Mouse (Mus musculus) right cerebral cortex, postnatal 36 days (tissue): ENCODE measurements around the gene Btg2.
A peak's percentile ranks its signal among the peaks of the same experiment; 100 is the strongest.

Source experiments
- DNase-seq, 2 experiments: peaks; one replicate each; pipeline ENCODE4 v3.0.0; 2022; ENCODE audit warnings: low spot score in 2 of 2, mixed read lengths in 1 of 2

The Btg2 gene

DNA sequence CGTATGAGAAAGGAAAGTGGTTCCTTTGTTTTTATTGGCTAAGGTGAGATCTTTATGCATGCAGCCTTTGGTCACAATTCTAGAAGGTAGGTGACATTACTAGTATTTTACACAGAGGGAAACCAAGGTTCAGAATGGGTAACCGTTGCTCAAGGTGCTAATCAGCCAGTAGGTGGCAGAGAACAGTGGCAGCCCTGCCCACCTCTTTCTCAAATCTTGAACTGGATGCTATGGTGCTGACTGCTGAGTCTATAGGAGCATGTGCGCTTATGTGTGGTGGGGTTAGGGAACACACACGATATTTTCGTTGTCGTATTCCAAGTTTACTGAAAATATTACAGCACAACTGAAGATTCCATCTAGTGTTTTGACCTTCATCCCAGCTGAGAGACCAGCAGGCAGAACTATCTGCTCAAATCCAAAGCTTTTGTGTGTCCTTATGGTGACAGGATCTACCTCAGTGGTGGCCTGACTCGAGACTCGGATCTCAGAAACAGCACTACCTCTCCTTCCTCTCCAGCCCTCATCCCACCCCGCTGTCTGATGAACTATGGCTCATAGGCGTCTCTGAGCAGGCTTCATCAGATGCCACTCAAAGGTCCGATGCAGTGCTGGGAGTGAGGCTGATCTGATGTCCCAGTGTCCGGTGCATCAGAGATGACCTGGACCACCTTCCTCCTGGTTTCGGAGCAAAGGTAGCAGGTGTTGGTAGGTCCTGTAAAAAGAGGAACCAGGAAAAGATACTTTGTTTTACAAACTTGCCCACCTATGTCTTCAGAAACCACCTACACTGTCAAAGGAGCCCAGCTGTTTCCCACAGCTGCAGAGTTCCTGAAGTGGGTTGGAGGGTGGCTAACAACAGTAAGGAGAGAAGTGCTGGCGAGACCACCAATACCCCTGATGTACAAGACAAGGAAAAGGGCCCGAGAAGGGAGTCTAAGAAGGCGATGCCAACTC is 18.9 kb downstream of the Btg2 start:
- DNase-seq = no peak

DNA sequence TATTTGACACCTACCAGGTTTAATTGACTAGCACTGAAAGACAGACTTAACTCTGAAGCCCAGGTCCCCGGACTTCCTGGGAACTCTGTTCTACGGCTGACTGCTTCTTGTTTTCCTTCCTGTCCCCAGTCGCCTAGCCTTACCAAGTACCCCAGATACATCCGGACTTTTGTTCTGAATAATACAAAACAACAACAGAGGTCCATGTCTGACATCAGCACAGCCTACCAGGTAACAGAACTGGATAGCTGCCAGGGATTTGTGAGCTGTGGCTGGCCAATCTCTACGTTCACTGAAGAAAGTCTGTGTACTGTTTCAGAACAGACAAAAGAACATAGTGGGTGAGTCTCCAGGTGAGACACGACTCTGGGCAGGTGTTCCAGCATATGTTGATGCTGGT is 20.1 kb downstream of the Btg2 start:
- DNase-seq = no peak

DNA sequence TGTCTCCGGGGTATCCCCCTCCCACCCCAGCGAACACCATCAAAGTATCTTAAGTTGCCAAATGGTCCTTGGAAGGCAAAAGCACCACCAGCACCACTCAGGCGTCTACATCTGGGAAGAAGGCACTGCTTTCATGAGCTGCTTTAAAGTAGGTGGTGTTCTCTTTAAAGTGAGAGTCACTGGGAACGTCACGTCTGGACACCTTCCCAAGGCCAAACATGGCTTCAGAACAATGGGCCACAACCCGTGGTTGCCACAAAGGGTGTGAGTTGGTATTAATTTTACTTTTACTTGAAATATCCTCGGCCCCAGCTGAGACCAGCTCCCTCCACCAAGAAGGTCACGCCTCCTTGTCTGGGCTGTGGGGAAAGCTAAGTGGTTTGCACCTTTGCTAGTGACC is 21.2 kb downstream of the Btg2 start:
- no peak for DNase-seq

DNA sequence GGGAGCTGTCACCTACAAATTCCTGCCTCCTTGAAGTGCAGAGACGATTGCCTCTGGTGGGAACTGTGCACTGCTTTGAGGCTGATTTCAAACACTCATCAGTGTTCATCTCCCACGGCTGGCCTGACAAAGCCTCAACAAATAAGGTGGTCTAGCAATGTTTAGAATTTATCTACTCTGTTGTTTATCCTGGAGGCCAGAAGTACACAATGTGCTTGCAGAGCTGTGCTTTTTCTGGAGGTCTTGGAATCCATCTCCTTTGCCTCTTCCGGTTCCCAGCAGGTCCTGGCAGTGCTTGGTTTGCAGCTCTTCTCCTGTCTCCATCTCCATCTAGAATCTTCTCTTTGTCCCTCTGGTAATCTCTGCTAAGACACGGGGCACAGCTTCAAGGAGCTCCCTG is 22.6 kb downstream of the Btg2 start:
- DNase-seq = no peak

DNA sequence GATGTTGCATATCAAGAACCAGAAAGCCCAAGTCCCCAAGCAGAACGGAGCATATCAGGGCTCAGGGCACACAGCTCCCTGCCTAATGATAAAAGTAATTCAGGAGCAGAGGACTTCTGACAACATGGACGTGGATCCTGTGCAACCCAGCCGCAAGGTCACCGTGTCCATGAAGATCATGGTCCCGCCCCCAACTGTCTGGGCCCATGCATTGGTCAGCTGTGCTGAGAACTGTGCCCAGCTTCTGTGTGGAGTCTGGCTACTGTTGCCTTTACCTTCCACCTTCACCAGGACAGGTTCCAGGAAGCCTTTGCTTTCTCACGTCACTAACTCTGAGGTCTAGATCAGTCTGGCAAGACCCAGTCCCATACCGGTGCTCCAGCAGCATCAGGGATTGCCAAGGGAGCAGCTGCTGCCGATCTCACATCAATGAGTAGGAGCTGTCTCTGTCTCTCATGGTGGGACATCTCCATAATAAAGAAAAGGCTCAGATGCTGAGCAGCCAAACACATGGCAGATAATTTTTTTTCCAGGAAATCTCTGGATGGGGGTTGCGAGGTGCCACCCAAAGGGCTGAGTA is 23.2 kb downstream of the Btg2 start:
- no peak for DNase-seq

DNA sequence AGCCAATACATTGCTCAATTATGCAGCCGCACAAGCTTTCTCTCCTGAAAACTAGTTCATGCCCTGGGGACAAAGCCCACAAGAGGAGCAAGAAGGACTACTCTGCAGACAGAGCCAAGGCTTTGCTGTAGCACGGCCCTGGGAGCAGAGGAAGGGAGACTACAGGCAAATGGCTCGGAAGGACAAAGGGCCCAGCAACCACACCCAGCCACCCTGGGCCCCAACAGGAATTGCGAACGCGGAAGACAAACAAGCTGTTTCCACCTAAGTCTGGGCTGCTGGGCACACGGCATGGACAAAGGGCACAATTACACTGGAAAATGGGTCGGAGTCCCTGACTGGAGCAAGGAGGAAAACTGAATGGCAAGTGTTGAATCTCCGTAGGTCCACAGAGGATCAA is 23.9 kb downstream of the Btg2 start:
- DNase-seq = no peak

DNA sequence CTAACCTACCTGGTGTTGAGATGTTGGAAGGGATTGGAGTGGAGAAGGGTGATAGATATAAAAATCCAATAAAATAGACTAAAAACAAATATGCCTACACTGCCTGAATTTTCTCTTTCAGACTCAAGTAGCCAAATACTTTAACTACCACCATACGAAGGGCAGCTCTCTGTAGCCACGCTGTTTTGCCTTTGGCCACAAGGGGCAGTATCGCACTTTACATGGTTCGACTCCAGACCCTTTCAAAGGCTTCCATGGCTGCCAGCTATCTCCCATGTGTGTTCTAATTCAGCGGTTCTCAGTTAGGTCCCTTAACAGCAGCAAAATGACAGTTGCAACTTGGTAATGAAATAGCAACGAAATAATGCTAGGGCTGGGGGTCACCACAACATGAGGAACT is 25.7 kb downstream of the Btg2 start:
- peak; percentile 79 to 82 for DNase-seq

DNA sequence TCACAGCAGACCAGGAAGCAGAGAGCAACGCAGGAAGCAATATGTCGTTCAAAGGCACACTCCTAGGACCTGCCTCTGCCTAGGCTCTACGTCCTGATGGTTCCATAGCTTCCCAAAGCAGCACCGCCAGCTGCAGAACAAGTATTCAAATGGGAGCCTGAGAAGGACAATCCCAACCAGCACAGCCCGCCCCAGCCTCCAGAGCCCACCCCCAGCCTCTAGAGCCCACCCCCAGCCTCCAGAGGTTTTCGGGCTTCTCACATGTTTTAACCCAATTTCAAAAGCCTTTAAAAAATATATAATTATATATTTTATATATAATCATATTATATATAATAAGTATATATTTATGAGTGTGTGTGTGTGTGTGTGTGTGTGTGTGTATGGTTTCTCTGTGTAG is 29.4 kb downstream of the Btg2 start:
- DNase-seq = no peak

DNA sequence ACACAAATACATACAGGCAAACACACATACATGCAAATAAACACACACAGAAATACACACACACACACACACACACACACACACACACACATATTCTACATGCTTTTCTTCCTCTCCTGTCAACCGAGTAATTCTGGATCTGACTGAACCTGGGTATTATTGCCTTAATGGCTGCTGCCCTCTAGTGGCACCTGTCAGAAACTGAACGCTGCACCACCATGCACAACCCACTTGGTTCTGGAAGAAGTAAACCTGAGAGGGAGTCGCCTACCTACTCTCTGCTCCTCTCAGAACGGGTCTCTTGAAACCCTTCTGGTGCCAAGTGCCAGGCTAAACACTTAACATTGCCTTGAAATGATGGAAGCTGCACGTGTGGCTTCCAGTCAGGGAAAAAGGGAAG is 30.2 kb downstream of the Btg2 start:
- peak; percentile 61 for DNase-seq

DNA sequence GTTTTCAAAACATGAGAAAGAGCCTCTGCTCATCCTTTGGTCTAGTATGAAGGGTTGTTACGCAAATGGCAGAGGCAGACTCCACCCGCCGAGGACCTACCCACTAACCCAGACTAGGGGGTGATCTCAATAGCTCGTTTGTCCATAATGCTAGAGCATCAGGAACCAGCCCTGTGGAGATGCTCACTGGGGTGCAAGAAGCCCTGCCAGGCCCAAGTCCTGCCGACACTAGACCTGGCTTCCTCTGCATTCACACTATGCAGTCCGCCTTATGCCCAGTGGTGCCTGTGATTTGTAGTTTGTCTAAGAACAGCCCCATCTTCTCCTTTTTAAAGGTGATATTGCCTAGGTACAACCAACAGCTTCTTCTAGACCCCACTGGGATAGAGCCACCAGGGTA is 31.5 kb downstream of the Btg2 start:
- DNase-seq = no peak

DNA sequence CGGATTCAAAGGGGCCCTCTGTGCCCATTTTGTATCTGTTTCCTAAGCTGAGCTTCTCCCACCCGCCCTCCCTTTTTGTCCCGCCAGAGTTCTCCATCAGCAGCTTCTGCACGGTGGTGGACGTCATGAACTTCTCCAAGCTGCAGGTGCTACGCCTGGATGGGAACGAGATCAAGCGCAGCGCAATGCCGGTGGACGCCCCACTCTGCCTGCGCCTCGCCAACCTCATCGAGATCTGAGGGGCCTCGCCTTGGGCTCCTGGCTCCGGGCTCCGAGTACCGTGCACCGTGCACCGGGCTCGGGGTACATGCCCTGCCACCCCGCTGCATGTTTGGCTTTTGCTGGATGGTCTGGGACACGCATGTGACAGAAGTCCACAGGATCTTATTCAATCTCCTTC is 32.5 kb downstream of the Btg2 start:
- no peak for DNase-seq

DNA sequence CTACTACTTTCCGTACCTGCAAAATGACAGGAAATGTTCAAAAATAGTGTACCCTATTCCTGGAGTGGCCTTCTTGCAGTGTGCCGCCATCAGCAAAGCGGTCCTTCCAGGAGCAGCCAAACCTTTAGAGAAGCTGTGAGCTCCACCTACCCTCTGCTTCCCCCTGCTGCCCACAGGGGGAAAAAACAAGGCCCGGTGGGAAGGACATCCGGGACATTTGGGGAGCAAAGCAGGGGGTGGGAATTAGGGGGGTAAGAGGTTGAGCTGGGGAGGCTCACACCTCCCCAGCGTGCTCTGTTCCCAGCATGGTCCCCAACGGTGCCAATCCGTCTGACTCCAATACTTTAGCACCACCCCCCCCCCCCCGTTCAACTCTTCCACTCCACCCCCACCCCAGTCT is 32.9 kb downstream of the Btg2 start:
- peak in 1 of 2 experiments; percentile 67 for DNase-seq

DNA sequence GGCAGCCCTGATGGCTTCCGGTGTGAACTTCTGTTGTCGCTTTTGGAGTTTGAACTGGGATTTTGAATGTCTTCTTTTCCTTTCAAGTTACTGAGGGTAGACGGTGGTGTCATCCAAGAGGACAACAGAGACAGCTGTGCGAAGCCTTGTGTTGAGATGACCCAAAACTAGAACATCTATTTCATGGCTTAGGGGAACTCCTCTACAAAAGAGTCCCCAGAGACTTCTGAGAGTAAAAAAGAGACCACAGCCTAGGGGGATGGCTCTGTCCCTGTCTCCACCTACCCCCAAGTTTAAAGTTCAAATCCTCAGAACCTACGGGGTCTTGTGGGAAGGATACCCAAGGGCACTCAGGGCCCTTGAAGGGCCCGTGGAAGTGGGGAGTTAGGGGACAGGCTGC is 34.1 kb downstream of the Btg2 start:
- DNase-seq = no peak

DNA sequence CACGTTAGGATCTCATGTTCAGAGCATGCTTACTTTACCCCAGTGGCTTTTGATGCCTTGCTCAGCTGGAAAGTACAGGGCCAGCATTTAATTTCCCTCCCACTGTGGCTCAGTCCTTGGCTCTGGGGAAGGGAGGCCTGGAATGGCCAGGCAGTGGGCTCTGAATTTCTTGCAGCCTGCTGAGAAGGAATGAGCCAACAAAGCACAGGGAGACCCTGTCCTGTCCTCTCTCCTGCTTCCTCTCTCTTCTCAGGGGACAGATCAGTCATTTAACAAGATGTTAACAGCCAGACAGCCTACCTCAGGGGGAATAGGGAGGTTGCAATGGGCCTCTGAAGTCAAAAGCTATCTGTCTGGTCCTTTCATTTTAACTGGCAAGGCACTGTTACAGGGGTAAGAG is 36.6 kb downstream of the Btg2 start:
- no peak for DNase-seq

DNA sequence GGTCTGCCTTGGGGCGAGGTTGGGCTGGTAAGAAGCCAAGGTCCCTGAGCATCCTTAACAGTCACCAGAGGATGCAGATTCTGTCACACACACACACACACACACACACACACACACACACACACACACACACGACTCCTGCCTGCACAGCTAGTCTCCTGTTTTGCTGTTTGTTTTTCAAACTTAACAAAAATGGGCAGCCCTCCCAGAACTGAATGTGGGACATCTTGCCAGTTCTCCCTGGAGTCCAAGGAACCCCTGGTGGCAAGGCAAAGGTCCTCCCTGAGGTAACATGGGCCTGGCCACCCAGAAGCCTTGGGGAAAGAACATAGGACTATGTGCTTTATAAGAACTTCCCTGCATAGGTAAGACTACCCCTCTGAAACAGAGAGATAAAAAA is 37.0 kb downstream of the Btg2 start:
- DNase-seq = no peak

DNA sequence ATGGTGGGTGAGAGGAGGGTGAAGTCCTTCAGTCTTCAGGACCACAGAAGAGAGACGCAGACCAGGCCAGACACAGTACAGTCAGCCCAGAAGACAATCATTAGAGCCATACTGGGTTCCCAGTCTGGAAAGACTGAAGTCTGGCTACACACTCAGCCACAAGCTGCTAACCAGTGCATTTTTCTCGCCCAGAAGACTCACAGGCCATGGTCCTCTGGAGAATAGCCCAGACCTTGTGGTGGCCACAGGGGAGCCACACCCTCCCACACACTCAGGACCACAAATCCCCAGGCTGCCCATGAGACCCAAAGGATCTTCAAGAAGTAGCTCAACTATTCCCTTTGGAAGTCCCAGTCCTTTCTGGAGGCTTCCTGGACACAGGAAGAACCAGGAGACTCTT is 39.6 kb downstream of the Btg2 start:
- no peak for DNase-seq

DNA sequence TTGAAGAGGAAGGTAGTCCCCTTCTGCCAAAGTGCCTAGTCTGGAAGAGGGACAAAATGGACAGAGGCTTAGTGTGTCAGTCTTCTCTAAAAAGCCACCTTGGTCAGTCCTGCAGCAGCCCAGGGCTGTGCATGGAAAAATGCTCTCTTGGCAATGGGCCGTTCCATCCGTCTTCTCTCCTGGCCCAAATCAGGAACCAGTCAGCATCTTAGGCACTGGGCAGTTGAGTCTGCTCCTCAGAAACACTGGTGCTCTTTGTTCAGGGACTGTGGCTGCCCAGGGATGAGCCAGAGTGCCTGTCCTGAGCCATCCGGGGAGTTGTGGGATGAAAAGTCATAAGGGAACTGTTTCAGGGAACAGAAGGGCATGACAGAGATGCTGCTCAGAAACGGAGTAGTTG is 40.6 kb downstream of the Btg2 start:
- DNase-seq = no peak

DNA sequence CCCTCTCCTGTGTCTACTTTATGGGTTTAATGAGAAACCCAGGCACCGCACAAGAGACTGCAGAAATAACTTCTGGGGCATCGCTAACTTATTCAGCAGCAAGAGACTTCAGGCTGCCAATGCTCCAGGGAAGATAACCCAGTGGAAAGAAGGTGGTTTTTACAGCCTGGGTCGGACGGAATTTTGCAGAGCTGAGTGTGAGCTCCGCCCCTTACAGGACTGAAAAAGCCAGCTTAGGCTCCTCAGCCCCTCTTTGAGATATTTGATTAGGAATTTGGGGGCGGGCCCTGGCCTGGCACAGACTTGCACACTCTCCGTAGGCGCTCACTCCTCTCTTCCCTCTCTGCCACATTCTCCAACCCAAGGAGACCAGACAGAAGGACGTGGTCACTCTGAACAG is 41.7 kb downstream of the Btg2 start, which contains the start of gene Fmod:
Gene Fmod, plus strand, starts transcription at position 83 of the 400 bp plus-strand sequence.
- DNase-seq = no peak

DNA sequence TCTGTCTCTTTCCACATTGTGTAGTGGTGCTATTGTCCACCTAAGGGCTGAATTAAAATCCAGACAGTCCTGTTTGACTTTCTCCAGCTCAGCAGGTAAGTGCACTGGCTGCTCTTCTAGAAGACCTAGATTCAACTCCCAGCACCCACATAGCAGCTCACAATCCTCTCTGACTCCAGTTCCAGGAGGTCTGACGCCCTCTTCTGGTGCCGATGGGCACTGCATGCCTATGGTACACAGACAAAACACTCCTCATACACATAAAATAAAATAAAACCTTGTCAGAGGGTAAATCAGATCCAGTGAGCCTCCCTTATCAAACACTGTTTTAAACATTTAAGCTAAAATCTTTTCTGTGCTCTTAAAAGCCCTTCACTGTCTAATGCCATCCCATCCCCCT is 42.4 kb downstream of the Btg2 start:
- no peak for DNase-seq

DNA sequence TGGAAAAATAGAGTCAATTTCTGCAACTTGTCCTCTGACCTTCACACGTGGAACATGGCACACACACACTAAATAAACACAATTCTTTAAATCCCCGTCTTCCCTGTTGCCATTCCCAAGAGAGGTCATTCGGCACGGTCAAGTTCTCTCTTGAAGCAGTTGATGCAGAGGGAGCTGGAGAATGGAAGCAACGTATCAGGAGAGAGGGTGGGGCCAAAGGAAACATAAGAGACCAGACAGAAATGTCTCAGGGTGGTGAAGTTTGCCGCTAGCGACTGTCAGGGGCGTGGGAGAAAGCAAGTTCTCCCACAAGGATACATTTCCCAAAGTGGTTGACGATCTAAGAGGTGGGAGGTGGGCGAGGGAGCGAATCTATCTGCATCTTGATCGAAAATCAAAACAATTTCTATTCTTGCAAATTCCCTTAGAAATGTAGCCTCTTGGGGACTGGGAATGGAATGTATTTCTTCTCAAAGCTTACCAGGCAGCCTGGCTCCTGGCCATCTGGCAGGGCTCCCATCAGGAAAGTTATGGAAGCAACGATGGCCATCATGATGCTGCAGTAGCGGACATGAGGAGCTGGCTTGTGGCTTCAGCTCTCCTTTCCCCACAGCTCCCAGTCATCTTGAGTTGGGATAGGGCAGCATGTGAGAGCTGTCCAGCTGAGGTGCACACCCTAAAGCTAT is 50.6 kb downstream of the Btg2 start:
- DNase-seq = peak; percentile 35 to 55

DNA sequence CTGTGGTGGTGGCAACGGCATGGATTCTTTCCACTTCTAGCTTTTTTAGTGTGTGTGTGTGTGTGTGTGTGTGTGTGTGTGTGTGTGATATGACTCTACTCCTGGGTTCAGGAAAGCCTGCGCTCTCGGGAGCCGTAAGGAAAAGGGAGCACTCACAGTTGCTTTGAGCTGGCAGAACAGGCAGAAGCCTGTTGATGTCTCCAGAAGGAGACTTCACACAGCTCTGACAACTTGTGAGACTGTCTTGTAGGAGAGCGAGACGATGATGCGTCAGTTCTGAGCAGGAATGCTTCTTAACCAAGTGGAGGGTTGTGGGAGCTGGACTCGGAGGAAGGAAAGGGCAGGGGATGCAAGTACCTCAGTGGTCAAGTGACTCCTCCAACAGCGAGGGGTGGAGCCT is 52.2 kb downstream of the Btg2 start:
- no peak for DNase-seq

DNA sequence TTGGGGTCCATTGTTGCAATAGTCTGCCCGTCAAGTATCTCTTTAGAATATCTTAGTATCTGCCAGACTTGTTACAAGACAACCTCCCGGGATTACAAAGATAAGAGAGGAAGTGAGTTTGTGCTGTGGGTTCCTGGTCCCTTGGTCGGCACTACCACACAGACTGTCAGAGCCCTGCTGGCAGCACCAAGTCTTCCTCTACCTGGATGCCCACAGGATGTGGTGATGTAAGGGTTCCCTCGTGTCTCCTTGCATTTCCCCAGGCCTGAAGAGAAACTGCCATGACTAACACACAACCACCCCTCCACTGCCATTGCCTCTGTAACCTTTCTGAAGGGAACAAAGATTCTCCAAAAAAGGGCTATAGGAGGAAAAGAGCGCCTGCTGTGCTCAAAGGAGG is 52.9 kb downstream of the Btg2 start:
- no peak for DNase-seq
